Mouse (Mus musculus): ENCODE measurements at regions not wholly inside any gene's neighbourhood (a gene's known extent, or its start where the extent isn't known, plus 50 kb on each side); places are given as distances from the start of the nearest gene placed in this dataset.
A peak's percentile ranks its signal among the peaks of the same experiment; 100 is the strongest.

GRCm38 (mm10) chr17:68120230-68120629 lies 116.3 kb upstream of the Arhgap28 start:
- DNase-seq (ENCODE audit: low spot score in 2 of 2) = no peak

GRCm38 (mm10) chr17:68120744-68121143 lies 116.8 kb upstream of the Arhgap28 start:
- DNase-seq (ENCODE audit: low spot score in 2 of 2) = no peak

- DNase-seq (ENCODE audit: low spot score in 2 of 2) = no peak
Observed at GRCm38 (mm10) chr17:68134373-68134772, 130.5 kb upstream of the Arhgap28 start.

GRCm38 (mm10) chr17:68135436-68135835 lies 131.5 kb upstream of the Arhgap28 start:
- no peak for DNase-seq (ENCODE audit: low spot score in 2 of 2)

- no peak for DNase-seq (ENCODE audit: low spot score in 2 of 2)
Observed at GRCm38 (mm10) chr17:68143307-68143706, 130.3 kb upstream of the L3mbtl4 start.

- no peak for DNase-seq (ENCODE audit: low spot score in 2 of 2)
Observed at GRCm38 (mm10) chr17:68149237-68149792, 124.3 kb upstream of the L3mbtl4 start.

GRCm38 (mm10) chr17:68152438-68153120 lies 121.0 kb upstream of the L3mbtl4 start:
- DNase-seq (ENCODE audit: low spot score in 2 of 2) = no peak

GRCm38 (mm10) chr17:68154879-68155278 lies 118.7 kb upstream of the L3mbtl4 start:
- no peak for DNase-seq (ENCODE audit: low spot score in 2 of 2)

- DNase-seq (ENCODE audit: low spot score in 2 of 2) = no peak
Observed at GRCm38 (mm10) chr17:68158172-68158651, 115.4 kb upstream of the L3mbtl4 start.

- no peak for DNase-seq (ENCODE audit: low spot score in 2 of 2)
Observed at GRCm38 (mm10) chr17:68161107-68161506, 112.5 kb upstream of the L3mbtl4 start.

GRCm38 (mm10) chr17:68163545-68163944 lies 110.1 kb upstream of the L3mbtl4 start:
- no peak for DNase-seq (ENCODE audit: low spot score in 2 of 2)

- no peak for DNase-seq (ENCODE audit: low spot score in 2 of 2)
Observed at GRCm38 (mm10) chr17:68164666-68165065, 108.9 kb upstream of the L3mbtl4 start.

GRCm38 (mm10) chr17:68165171-68165825 lies 108.3 kb upstream of the L3mbtl4 start:
- DNase-seq (ENCODE audit: low spot score in 2 of 2) = no peak

- no peak for DNase-seq (ENCODE audit: low spot score in 2 of 2)
Observed at GRCm38 (mm10) chr17:68166397-68166796, 107.2 kb upstream of the L3mbtl4 start.

- DNase-seq (ENCODE audit: low spot score in 2 of 2) = no peak
Observed at GRCm38 (mm10) chr17:68172838-68173237, 100.8 kb upstream of the L3mbtl4 start.

- peak; percentile 25 to 44 for DNase-seq (ENCODE audit: low spot score in 2 of 2)
Observed at GRCm38 (mm10) chr17:68176611-68177165, 96.9 kb upstream of the L3mbtl4 start.

- peak; percentile 36 to 41 for DNase-seq (ENCODE audit: low spot score in 2 of 2)
Observed at GRCm38 (mm10) chr17:68177835-68178234, 95.8 kb upstream of the L3mbtl4 start.

- no peak for DNase-seq (ENCODE audit: low spot score in 2 of 2)
Observed at GRCm38 (mm10) chr17:68185385-68185784, 88.2 kb upstream of the L3mbtl4 start.

- no peak for DNase-seq (ENCODE audit: low spot score in 2 of 2)
Observed at GRCm38 (mm10) chr17:68189888-68190287, 83.7 kb upstream of the L3mbtl4 start.

GRCm38 (mm10) chr17:68205545-68205944 lies 68.1 kb upstream of the L3mbtl4 start:
- DNase-seq (ENCODE audit: low spot score in 2 of 2) = no peak

- no peak for DNase-seq (ENCODE audit: low spot score in 2 of 2)
Observed at GRCm38 (mm10) chr17:68208837-68209236, 64.8 kb upstream of the L3mbtl4 start.

Measured in frontal cortex, postnatal 25 days (tissue).